Mouse (Mus musculus): ENCODE results near the gene Myog. TPM values are rescaled to one million over a fixed set of nuclear protein-coding genes. Genes with fewer than 3 reads are reported as not detected.
A peak's percentile ranks its signal among the peaks of the same experiment; 100 is the strongest.

The Myog gene
- polyA plus RNA-seq, 1 experiment: 22.0 TPM

- H3ac ChIP-seq (ENCODE audit: control insufficient read depth, insufficient read length, low read depth): no peak overlapping the region
- H3K79me2 ChIP-seq (ENCODE audit: control insufficient read depth, insufficient read depth): no peaks in the 10 kb centered on the region
- H3K4me3 ChIP-seq (ENCODE audit: insufficient read depth, poor library complexity, severe bottlenecking): no peak overlapping the region
- H3K36me3 ChIP-seq (ENCODE audit: control insufficient read depth, insufficient read depth): no peaks in the 10 kb centered on the region
- TF ChIP-seq MYOG (IDR thresholded peaks at IDR 0.05; ENCODE audit: control insufficient read depth, extremely low read depth, insufficient read length) (no peak), MAX (IDR thresholded peaks at IDR 0.05) (no peak), MYOD1 (IDR thresholded peaks at IDR 0.05; ENCODE audit: control insufficient read depth, insufficient read length, low read depth) (no peak), FOSL1 (IDR thresholded peaks at IDR 0.05; ENCODE audit: insufficient read depth, low read length, poor library complexity, severe bottlenecking) (no peak), CEBPB (IDR thresholded peaks at IDR 0.05; ENCODE audit: low read depth) (no peak), USF1 (IDR thresholded peaks at IDR 0.05; ENCODE audit: low read depth) (no peak), CTCF (IDR thresholded peaks at IDR 0.05; ENCODE audit: control insufficient read depth, insufficient read depth, insufficient read length) (no peak)
- H3K27me3 ChIP-seq (ENCODE audit: control insufficient read depth, insufficient read depth, insufficient read length): no peaks in the 10 kb centered on the region
- no peaks in the 10 kb centered on the region for H3K79me3 ChIP-seq (ENCODE audit: low read depth)
Observed at GRCm38 (mm10) chr1:134304940-134305339, 15.2 kb downstream of the Myog start.

- Histone ChIP-seq H3K27me3 (ENCODE audit: control insufficient read depth, insufficient read depth, insufficient read length) (no peaks in the 10 kb centered on the region), H3K79me2 (ENCODE audit: control insufficient read depth, insufficient read depth) (no peaks in the 10 kb centered on the region), H3ac (ENCODE audit: control insufficient read depth, insufficient read length, low read depth) (no peak overlapping the region), H3K36me3 (ENCODE audit: control insufficient read depth, insufficient read depth) (no peaks in the 10 kb centered on the region), H3K79me3 (ENCODE audit: low read depth) (no peaks in the 10 kb centered on the region), H3K4me3 (ENCODE audit: insufficient read depth, poor library complexity, severe bottlenecking) (no peak overlapping the region)
- TF ChIP-seq MYOD1 (IDR thresholded peaks at IDR 0.05; ENCODE audit: control insufficient read depth, insufficient read length, low read depth) (peak; percentile 55), MAX (IDR thresholded peaks at IDR 0.05) (no peak)
Observed at GRCm38 (mm10) chr1:134307409-134307808, 17.6 kb downstream of the Myog start.

GRCm38 (mm10) chr1:134310291-134310690, 20.5 kb downstream of the Myog start:
- Histone ChIP-seq H3K4me3 (ENCODE audit: insufficient read depth, poor library complexity, severe bottlenecking) (no peak overlapping the region), H3K79me2 (ENCODE audit: control insufficient read depth, insufficient read depth) (no peaks in the 10 kb centered on the region), H3ac (ENCODE audit: control insufficient read depth, insufficient read length, low read depth) (no peak overlapping the region), H3K36me3 (ENCODE audit: control insufficient read depth, insufficient read depth) (no peaks in the 10 kb centered on the region), H3K27me3 (ENCODE audit: control insufficient read depth, insufficient read depth, insufficient read length) (no peaks in the 10 kb centered on the region), H3K79me3 (ENCODE audit: low read depth) (no peaks in the 10 kb centered on the region)
- TF ChIP-seq MYOD1 (IDR thresholded peaks at IDR 0.05; ENCODE audit: control insufficient read depth, insufficient read length, low read depth): no peak
- no peak for TF ChIP-seq CEBPB (IDR thresholded peaks at IDR 0.05; ENCODE audit: low read depth)
- no peak for TF ChIP-seq USF1 (IDR thresholded peaks at IDR 0.05; ENCODE audit: low read depth)
- TF ChIP-seq MYOG (IDR thresholded peaks at IDR 0.05; ENCODE audit: control insufficient read depth, extremely low read depth, insufficient read length): no peak
- no peak for TF ChIP-seq MAX (IDR thresholded peaks at IDR 0.05)
- TF ChIP-seq FOSL1 (IDR thresholded peaks at IDR 0.05; ENCODE audit: insufficient read depth, low read length, poor library complexity, severe bottlenecking): no peak
- TF ChIP-seq CTCF (IDR thresholded peaks at IDR 0.05; ENCODE audit: control insufficient read depth, insufficient read depth, insufficient read length): no peak

GRCm38 (mm10) chr1:134310729-134311128, 20.9 kb downstream of the Myog start:
- TF ChIP-seq CTCF (IDR thresholded peaks at IDR 0.05; ENCODE audit: control insufficient read depth, insufficient read depth, insufficient read length) (no peak), MAX (IDR thresholded peaks at IDR 0.05) (no peak)
- Histone ChIP-seq H3K79me3 (ENCODE audit: low read depth) (no peaks in the 10 kb centered on the region), H3K27me3 (ENCODE audit: control insufficient read depth, insufficient read depth, insufficient read length) (no peaks in the 10 kb centered on the region), H3K79me2 (ENCODE audit: control insufficient read depth, insufficient read depth) (no peaks in the 10 kb centered on the region), H3K4me3 (ENCODE audit: insufficient read depth, poor library complexity, severe bottlenecking) (no peak overlapping the region), H3K36me3 (ENCODE audit: control insufficient read depth, insufficient read depth) (no peaks in the 10 kb centered on the region), H3ac (ENCODE audit: control insufficient read depth, insufficient read length, low read depth) (no peak overlapping the region)

GRCm38 (mm10) chr1:134311760-134312159, 22.0 kb downstream of the Myog start:
- no peak for TF ChIP-seq MYOG (IDR thresholded peaks at IDR 0.05; ENCODE audit: control insufficient read depth, extremely low read depth, insufficient read length)
- no peak for TF ChIP-seq FOSL1 (IDR thresholded peaks at IDR 0.05; ENCODE audit: insufficient read depth, low read length, poor library complexity, severe bottlenecking)
- TF ChIP-seq CTCF (IDR thresholded peaks at IDR 0.05; ENCODE audit: control insufficient read depth, insufficient read depth, insufficient read length): no peak
- TF ChIP-seq MAX (IDR thresholded peaks at IDR 0.05): no peak
- no peak for TF ChIP-seq CEBPB (IDR thresholded peaks at IDR 0.05; ENCODE audit: low read depth)
- no peak for TF ChIP-seq USF1 (IDR thresholded peaks at IDR 0.05; ENCODE audit: low read depth)
- TF ChIP-seq MYOD1 (IDR thresholded peaks at IDR 0.05; ENCODE audit: control insufficient read depth, insufficient read length, low read depth): no peak
- Histone ChIP-seq H3K4me3 (ENCODE audit: insufficient read depth, poor library complexity, severe bottlenecking) (no peak overlapping the region), H3K27me3 (ENCODE audit: control insufficient read depth, insufficient read depth, insufficient read length) (no peaks in the 10 kb centered on the region), H3K79me3 (ENCODE audit: low read depth) (no peaks in the 10 kb centered on the region), H3K36me3 (ENCODE audit: control insufficient read depth, insufficient read depth) (no peaks in the 10 kb centered on the region), H3K79me2 (ENCODE audit: control insufficient read depth, insufficient read depth) (no peaks in the 10 kb centered on the region), H3ac (ENCODE audit: control insufficient read depth, insufficient read length, low read depth) (no peak overlapping the region)

- no peak overlapping the region for H3ac ChIP-seq (ENCODE audit: control insufficient read depth, insufficient read length, low read depth)
- no peaks in the 10 kb centered on the region for H3K79me3 ChIP-seq (ENCODE audit: low read depth)
- TF ChIP-seq CTCF (IDR thresholded peaks at IDR 0.05; ENCODE audit: control insufficient read depth, insufficient read depth, insufficient read length) (no peak), MAX (IDR thresholded peaks at IDR 0.05) (no peak), FOSL1 (IDR thresholded peaks at IDR 0.05; ENCODE audit: insufficient read depth, low read length, poor library complexity, severe bottlenecking) (no peak), USF1 (IDR thresholded peaks at IDR 0.05; ENCODE audit: low read depth) (no peak)
- no peaks in the 10 kb centered on the region for H3K36me3 ChIP-seq (ENCODE audit: control insufficient read depth, insufficient read depth)
- H3K27me3 ChIP-seq (ENCODE audit: control insufficient read depth, insufficient read depth, insufficient read length): peaks cover 4% of the 10 kb centered on the region
- H3K79me2 ChIP-seq (ENCODE audit: control insufficient read depth, insufficient read depth): no peaks in the 10 kb centered on the region
- H3K4me3 ChIP-seq (ENCODE audit: insufficient read depth, poor library complexity, severe bottlenecking): no peak overlapping the region
Observed at GRCm38 (mm10) chr1:134315181-134315580, 25.4 kb downstream of the Myog start.
